Mouse (Mus musculus) cerebellum, adult 2 months (tissue): Measurements from ENCODE around the gene Prkcz. TPM values are rescaled to one million over a fixed set of nuclear protein-coding genes. Genes with fewer than 3 reads are reported as not detected.

Source experiments
- DNase-seq, 2 experiments: peaks; one replicate each; pipeline ENCODE4 v3.0.0; 2021
- H3K27ac ChIP-seq: fragments of 200-500 bp; 2 replicates; pipeline ENCODE4 v1.5.1; 2012; ENCODE audit warnings: low read length, control low read depth, inconsistent platforms; ENCODE audit not compliant: insufficient read depth
- H3K27me3 ChIP-seq: fragments of 200-500 bp; 2 replicates; pipeline ENCODE4 v1.6.1; 2012; ENCODE audit warnings: inconsistent platforms, mild to moderate bottlenecking, low read length, moderate library complexity; ENCODE audit not compliant: control insufficient read depth, insufficient read depth
- H3K4me1 ChIP-seq: fragments of 200-500 bp; 2 replicates; pipeline ENCODE4 v1.6.1; 2011; ENCODE audit warnings: low read length; ENCODE audit not compliant: control insufficient read depth, insufficient read depth
- H3K4me3 ChIP-seq: fragments of 200-500 bp; replicated peaks from 2 replicates; pipeline ENCODE3; 2011; ENCODE audit warnings: mild to moderate bottlenecking, low read depth, low read length, control low read depth; ENCODE audit not compliant: insufficient read depth
- CTCF ChIP-seq: fragments of 200-500 bp; IDR thresholded peaks from 2 replicates; pipeline ENCODE4 v1.5.1; 2011; ENCODE audit warnings: low read depth, mild to moderate bottlenecking, control low read depth, low read length, moderate library complexity, borderline replicate concordance; ENCODE audit not compliant: insufficient read depth
- POLR2A ChIP-seq: fragments of 200-500 bp; IDR thresholded peaks from 2 replicates; pipeline ENCODE4 v1.6.1; 2011; ENCODE audit warnings: low read length, control low read depth, borderline replicate concordance; ENCODE audit not compliant: insufficient read depth
- WGBS: fragments of 180-500 bp; shearing (Covaris S2); methylation state at CpG from one replicate; pipeline ENCODE4 v1.1.7; 2018; 5-methylcytosine and 5-hydroxymethylcytosine counted together
- polyA plus RNA-seq: library from polyadenylated mRNA; depleted of rRNA; stranded (reverse); fragments of >200 nt; gene quantifications from 2 replicates; pipeline ENCODE4 v1.2.3, GENCODE M21; 2012

The Prkcz gene
- polyA plus RNA-seq, 1 experiment, result 253 TPM

GRCm38 (mm10) chr4:155222552-155222840 is 138.7 kb downstream of the Prkcz start, which contains the start of gene Ski:
Ski (minus strand) TSS chr4:155222592.
- Histone ChIP-seq H3K4me3 (peak within 1 kb of the TSS; percentile 97), H3K4me1 (peaks cover 6% of the 10 kb centered on the region), H3K27me3 (no peaks in the 10 kb centered on the region), H3K27ac (peak within 1 kb of the TSS; percentile 99)
- WGBS, result 18% methylated on average over 54 of the region's 63 CpGs
- DNase-seq, result no peak
- TF ChIP-seq POLR2A (no peak), CTCF (no peak)

DNA sequence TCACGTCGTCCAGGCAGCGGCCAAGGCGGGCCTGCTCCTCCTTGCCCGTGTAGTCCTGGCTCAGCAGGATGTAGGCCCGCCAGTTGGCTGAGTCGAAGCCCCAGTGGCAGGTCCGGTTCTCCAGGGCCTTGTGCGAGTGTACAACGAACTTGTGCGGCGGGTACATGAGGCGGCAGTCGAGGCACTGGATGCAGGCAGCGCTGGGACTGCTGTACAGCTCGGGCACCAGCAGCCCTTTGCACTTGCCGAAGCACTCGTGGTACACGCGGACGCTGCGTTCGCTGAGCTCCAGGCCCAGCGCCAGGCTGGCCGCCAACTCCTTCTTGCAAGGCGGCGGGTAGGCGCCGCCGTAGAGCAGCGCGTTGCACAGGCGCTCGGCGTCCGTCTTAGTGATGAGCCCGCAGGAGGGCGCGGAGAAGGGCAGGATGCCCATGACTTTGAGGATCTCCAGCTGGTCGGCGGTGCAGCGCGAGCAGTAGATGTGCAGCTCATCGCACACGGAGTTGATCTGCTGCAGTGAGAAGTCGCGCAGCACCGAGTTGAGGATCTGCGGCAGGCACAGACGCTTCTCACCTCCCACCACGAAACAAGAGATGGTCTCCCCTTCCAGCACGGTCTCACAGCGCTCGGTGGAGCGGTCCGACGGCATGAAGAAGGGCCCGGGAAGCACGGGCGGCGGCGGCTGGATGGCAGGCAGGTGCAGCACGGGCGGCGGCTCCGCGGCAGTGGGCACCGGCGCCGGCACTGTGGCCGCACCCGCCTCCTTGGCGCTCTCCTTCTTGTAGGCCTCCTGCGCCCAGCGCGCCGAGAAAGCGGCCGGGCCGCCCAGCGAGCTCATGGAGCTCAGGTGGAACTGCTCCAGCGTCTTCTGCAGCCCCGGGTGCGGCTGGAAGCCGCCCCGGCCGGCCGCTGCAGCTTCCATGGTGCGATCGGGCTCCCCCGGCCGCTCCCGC is 139.3 kb downstream of the Prkcz start:
- Histone ChIP-seq H3K27ac (peak overlapping the region; percentile 93), H3K4me1 (peaks cover 7% of the 10 kb centered on the region), H3K4me3 (peak overlapping the region; percentile 97), H3K27me3 (no peaks in the 10 kb centered on the region)
- DNase-seq, result peak; percentile 86 to 88
- TF ChIP-seq POLR2A, result 0 out of 2 replicates have a peak, but pooled peaks have one; percentile 18
- no peak for TF ChIP-seq CTCF
- WGBS, result under 1% methylated on average over 89 of the region's 93 CpGs

DNA sequence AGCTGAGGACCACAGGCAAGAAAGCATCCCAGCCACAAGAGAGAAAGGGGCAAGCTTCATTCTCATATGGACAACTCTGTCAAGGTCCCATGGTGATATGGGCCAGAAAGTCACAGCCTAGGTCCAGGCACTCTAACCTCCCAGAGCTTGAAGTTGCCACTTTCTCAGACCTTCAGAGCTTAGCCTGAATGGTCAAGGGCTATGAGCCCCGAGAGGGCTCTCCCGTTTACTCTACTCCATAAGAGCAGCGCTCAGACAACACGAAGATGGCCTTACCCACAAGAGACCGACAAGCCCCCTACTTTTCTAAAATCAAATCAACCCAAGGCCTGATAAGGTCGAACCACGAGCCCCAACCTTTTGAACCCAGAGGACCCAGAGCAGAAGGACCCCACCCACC is 140.1 kb downstream of the Prkcz start:
- peak overlapping the region; percentile 97 for H3K4me3 ChIP-seq
- peak overlapping the region; percentile 47 for H3K27ac ChIP-seq
- 1% methylated on average over 7 of the region's 7 CpGs for WGBS
- H3K4me1 ChIP-seq, result peaks cover 12% of the 10 kb centered on the region
- no peak for DNase-seq
- H3K27me3 ChIP-seq, result no peaks in the 10 kb centered on the region
- no peak for TF ChIP-seq POLR2A
- no peak for TF ChIP-seq CTCF

DNA sequence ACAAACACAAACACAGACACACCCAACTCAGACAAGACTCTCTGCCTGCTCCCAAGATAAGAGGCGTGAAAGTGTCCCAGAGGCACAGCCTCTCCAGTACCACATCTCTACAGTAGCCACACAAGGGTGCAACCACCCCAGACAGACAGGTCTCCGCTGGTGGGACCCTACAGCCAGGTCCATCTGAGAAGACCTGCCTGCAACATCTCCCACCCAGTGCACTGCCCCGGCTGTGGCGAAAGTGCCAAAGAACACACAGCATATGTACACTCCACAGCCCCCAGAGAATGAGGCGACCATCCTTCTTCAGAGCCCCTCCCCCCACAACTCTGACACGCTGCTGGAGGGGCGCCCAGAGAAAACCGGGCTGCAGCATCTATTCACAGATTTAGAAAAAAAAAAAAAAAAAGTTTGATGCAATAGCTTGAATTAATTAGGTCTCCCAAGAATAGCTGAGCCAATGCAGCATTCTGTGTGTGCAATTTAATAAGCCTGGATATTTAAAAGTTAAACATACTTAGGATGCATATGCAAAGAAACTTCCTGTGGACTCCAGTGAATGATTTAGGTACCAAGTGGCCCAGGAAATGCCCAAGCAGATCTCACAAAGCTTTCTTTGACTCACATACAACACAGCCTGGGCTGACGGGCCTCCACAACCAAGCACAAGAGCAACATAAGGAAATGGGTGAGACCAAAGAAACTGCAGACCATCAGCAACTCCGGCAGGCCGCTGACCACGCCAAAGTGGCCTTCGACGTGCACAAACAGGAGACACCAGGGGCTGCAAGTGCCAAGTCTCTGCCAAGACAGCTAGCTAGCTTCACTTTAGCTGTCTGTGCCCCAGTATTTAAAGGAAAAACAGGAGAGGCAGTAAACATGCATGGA is 140.7 kb downstream of the Prkcz start:
- no peaks in the 10 kb centered on the region for H3K27me3 ChIP-seq
- peak overlapping the region; percentile 97 for H3K4me3 ChIP-seq
- 3% methylated on average over 14 of the region's 14 CpGs for WGBS
- DNase-seq, result peak in 1 of 2 experiments; percentile 52
- TF ChIP-seq CTCF, result no peak
- TF ChIP-seq POLR2A, result no peak
- peak overlapping the region; percentile 47 for H3K27ac ChIP-seq
- peaks cover 19% of the 10 kb centered on the region for H3K4me1 ChIP-seq

DNA sequence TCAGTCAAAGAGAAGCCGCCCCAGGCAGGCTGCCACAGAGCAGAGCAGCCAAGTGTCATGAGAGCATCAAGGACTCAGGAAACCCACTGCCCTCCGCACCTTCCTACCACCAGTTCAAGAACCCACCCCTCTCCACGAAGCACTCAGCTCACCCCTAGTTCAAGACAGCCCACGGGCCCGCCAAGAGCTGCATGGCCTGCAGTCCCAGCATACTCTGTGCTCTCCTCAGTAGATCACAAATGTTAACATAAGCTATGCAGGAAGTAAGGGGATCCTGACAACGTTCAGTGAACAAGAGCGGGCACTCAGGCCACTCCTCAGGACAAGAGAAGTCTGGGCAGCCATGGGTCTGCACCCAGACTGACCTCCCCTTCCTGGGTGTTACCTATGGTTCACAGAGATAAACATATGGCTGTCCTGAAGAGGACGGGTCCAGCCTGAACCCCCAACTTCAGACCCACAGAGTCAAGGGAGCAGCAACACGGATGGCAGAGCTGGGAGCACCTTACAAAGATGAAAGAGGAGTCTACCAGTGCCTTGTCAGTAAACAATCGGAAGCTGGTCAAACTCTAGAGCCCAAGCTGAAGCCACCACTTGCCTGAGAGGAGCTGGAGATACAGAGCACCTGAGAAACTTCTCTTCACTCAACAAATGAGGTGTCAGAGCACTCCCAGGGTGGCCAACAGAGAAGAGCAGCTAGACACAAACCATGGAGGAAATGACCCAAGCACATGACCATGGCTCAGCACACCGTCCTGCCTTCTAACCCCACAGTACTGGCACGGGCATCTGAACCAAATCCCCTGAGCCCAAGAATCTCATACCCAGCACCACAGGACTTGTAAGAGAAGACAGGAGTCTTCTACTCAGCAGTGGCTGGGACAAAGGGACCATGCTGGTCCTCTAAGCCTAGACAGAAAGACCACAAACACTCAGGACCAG is 141.6 kb downstream of the Prkcz start:
- WGBS, result 4% methylated on average over 12 of the region's 12 CpGs
- Histone ChIP-seq H3K4me3 (peak overlapping the region; percentile 97), H3K4me1 (peaks cover 26% of the 10 kb centered on the region), H3K27me3 (no peaks in the 10 kb centered on the region), H3K27ac (0 out of 2 replicates have a peak overlapping the region, but pooled peaks have one; percentile 32)
- no peak for DNase-seq
- no peak for TF ChIP-seq POLR2A
- TF ChIP-seq CTCF, result no peak

DNA sequence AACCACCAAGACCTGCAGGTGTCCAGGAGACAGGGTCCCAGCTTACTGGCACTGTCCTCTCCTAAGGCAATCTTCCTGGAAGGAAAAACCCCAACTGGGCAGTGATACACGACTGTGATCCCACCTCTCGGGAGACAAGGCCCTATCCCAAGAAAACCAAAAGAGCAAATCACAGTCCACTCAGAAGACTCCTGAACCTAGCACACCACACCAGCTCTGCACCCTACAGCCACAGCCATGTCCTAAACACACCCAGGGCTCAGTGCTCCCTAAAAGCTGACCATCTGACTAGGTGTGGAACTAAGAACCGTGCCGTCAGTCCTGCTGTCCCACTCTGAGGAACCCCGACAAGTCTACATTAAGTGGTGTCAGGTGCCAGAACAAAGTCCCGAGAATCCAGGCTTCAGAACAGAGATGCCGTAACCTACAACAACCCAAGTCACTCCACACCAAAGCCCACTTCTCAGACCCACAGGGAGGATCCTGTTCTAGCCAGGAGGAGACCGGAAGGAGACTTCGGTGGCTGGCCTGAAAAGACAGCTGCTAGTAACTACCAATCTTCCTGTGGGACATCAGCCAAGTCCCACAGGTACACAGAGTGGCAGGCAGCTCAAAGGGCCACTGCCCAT is 142.9 kb downstream of the Prkcz start:
- Histone ChIP-seq H3K4me1 (peaks cover 35% of the 10 kb centered on the region), H3K27ac (peak overlapping the region; percentile 18; the same call in 1 of the 2 replicates), H3K4me3 (peak overlapping the region; percentile 97), H3K27me3 (no peaks in the 10 kb centered on the region)
- no peak for TF ChIP-seq CTCF
- no peak for TF ChIP-seq POLR2A
- WGBS, result 5% methylated on average over 9 of the region's 9 CpGs
- DNase-seq, result peak in 1 of 2 experiments; percentile 43
